Mouse (Mus musculus) erythroblast, embryonic 14.5 days (primary cell): Measurements from ENCODE around the gene Emc3. TPM values are rescaled to one million over a fixed set of nuclear protein-coding genes. Genes with fewer than 3 reads are reported as not detected.

Experiments used
- H3K27me3 ChIP-seq: 2 replicates; pipeline ENCODE4 v1.6.1; 2012; ENCODE audit warnings: inconsistent platforms; ENCODE audit not compliant: control insufficient read depth
- H3K36me3 ChIP-seq: 2 replicates; pipeline ENCODE4 v1.6.1; 2012; ENCODE audit warnings: mild to moderate bottlenecking, inconsistent platforms; ENCODE audit not compliant: control insufficient read depth
- H3K4me1 ChIP-seq: 2 replicates; pipeline ENCODE4 v1.6.1; 2012; ENCODE audit warnings: inconsistent platforms; ENCODE audit not compliant: control insufficient read depth
- H3K4me3 ChIP-seq: replicated peaks from 2 replicates; pipeline ENCODE3; 2012; ENCODE audit warnings: moderate library complexity, mild to moderate bottlenecking, inconsistent platforms
- H3K9me3 ChIP-seq: 2 replicates; pipeline ENCODE4 v1.6.1; 2012; ENCODE audit warnings: low read length, inconsistent platforms, mixed read lengths; ENCODE audit not compliant: control insufficient read depth
- GATA1 ChIP-seq: IDR thresholded peaks from 2 replicates; pipeline ENCODE4 v1.6.1; 2012; ENCODE audit warnings: low read length, inconsistent platforms, mixed read lengths
- TAL1 ChIP-seq: IDR thresholded peaks from 3 replicates; pipeline ENCODE4 v1.6.1; 2012; ENCODE audit warnings: low read length, inconsistent platforms, mixed read lengths
- polyA plus RNA-seq: library from polyadenylated mRNA; stranded (reverse); fragments of >175 nt; gene quantifications from 2 replicates; pipeline ENCODE4 v1.2.3, GENCODE M21; 2012

Gene Emc3
- polyA plus RNA-seq, 1 experiment, result 2.6 TPM

- no peaks in the 10 kb centered on the region for H3K27me3 ChIP-seq
- H3K4me1 ChIP-seq, result no peaks in the 10 kb centered on the region; the same call in none of the 2 replicates
- H3K9me3 ChIP-seq, result no peaks in the 10 kb centered on the region
- no peak overlapping the region for H3K4me3 ChIP-seq
- H3K36me3 ChIP-seq, result peaks cover 86% of the 10 kb centered on the region
- TF ChIP-seq GATA1 (no peak), TAL1 (no peak)
Observed at GRCm38 (mm10) chr6:113523420-113523819, 8.0 kb downstream of the Emc3 start.

GRCm38 (mm10) chr6:113522310-113522709 lies 9.1 kb downstream of the Emc3 start:
- H3K9me3 ChIP-seq, result no peaks in the 10 kb centered on the region
- H3K4me1 ChIP-seq, result no peaks in the 10 kb centered on the region; the same call in none of the 2 replicates
- TF ChIP-seq TAL1 (no peak), GATA1 (no peak)
- no peaks in the 10 kb centered on the region for H3K27me3 ChIP-seq
- H3K4me3 ChIP-seq, result no peak overlapping the region
- H3K36me3 ChIP-seq, result peaks cover 88% of the 10 kb centered on the region

- Histone ChIP-seq H3K4me3 (no peak overlapping the region), H3K9me3 (peaks cover 4% of the 10 kb centered on the region; the same call in 1 of the 2 replicates), H3K4me1 (no peaks in the 10 kb centered on the region), H3K27me3 (no peaks in the 10 kb centered on the region), H3K36me3 (peaks cover 98% of the 10 kb centered on the region)
- TF ChIP-seq GATA1 (no peak), TAL1 (no peak)
Observed at GRCm38 (mm10) chr6:113517434-113518080, 13.9 kb downstream of the Emc3 start.

- H3K4me3 ChIP-seq, result no peak overlapping the region
- TF ChIP-seq TAL1 (no peak), GATA1 (no peak)
- H3K9me3 ChIP-seq, result peaks cover 4% of the 10 kb centered on the region; the same call in 1 of the 2 replicates
- H3K27me3 ChIP-seq, result no peaks in the 10 kb centered on the region
- peaks cover 68% of the 10 kb centered on the region for H3K36me3 ChIP-seq
- H3K4me1 ChIP-seq, result no peaks in the 10 kb centered on the region
Observed at GRCm38 (mm10) chr6:113514600-113514999, 16.9 kb downstream of the Emc3 start.

GRCm38 (mm10) chr6:113513944-113514343 lies 17.5 kb downstream of the Emc3 start:
- no peaks in the 10 kb centered on the region for H3K4me1 ChIP-seq
- peaks cover 62% of the 10 kb centered on the region for H3K36me3 ChIP-seq
- no peaks in the 10 kb centered on the region for H3K27me3 ChIP-seq
- H3K9me3 ChIP-seq, result peaks cover 4% of the 10 kb centered on the region; the same call in 1 of the 2 replicates
- no peak for TF ChIP-seq TAL1
- TF ChIP-seq GATA1, result no peak
- H3K4me3 ChIP-seq, result no peak overlapping the region

- no peak for TF ChIP-seq TAL1
- TF ChIP-seq GATA1, result no peak
- no peak overlapping the region for H3K4me3 ChIP-seq
- H3K27me3 ChIP-seq, result no peaks in the 10 kb centered on the region
- peaks cover 11% of the 10 kb centered on the region for H3K36me3 ChIP-seq
- H3K9me3 ChIP-seq, result no peaks in the 10 kb centered on the region
- no peaks in the 10 kb centered on the region for H3K4me1 ChIP-seq
Observed at GRCm38 (mm10) chr6:113508947-113509280, 22.5 kb downstream of the Emc3 start.

- TF ChIP-seq GATA1 (no peak), TAL1 (no peak)
- peaks cover 2% of the 10 kb centered on the region for H3K27me3 ChIP-seq
- H3K36me3 ChIP-seq, result peaks cover 6% of the 10 kb centered on the region
- no peaks in the 10 kb centered on the region for H3K9me3 ChIP-seq
- no peak overlapping the region for H3K4me3 ChIP-seq
- H3K4me1 ChIP-seq, result no peaks in the 10 kb centered on the region
Observed at GRCm38 (mm10) chr6:113508272-113508946, 23.0 kb downstream of the Emc3 start.

- no peak for TF ChIP-seq GATA1
- no peak for TF ChIP-seq TAL1
- H3K4me1 ChIP-seq, result no peaks in the 10 kb centered on the region
- H3K4me3 ChIP-seq, result no peak overlapping the region
- H3K36me3 ChIP-seq, result no peaks in the 10 kb centered on the region
- H3K9me3 ChIP-seq, result no peaks in the 10 kb centered on the region
- H3K27me3 ChIP-seq, result peaks cover 10% of the 10 kb centered on the region
Observed at GRCm38 (mm10) chr6:113507130-113507529, 24.3 kb downstream of the Emc3 start.

GRCm38 (mm10) chr6:113505689-113506088 lies 25.8 kb downstream of the Emc3 start:
- no peaks in the 10 kb centered on the region for H3K9me3 ChIP-seq
- TF ChIP-seq GATA1, result no peak
- no peak for TF ChIP-seq TAL1
- H3K4me1 ChIP-seq, result no peaks in the 10 kb centered on the region; the same call in 1 of the 2 replicates

GRCm38 (mm10) chr6:113502801-113503200 lies 28.7 kb downstream of the Emc3 start:
- Histone ChIP-seq H3K4me3 (no peak overlapping the region), H3K9me3 (no peaks in the 10 kb centered on the region), H3K27me3 (peaks cover 46% of the 10 kb centered on the region), H3K36me3 (no peaks in the 10 kb centered on the region), H3K4me1 (no peaks in the 10 kb centered on the region; the same call in 1 of the 2 replicates)
- TF ChIP-seq TAL1, result no peak
- no peak for TF ChIP-seq GATA1

More at GRCm38 (mm10) chr6:113505689-113506088, 25.8 kb downstream of the Emc3 start:
- H3K4me3 ChIP-seq, result no peak overlapping the region
- H3K27me3 ChIP-seq, result peaks cover 25% of the 10 kb centered on the region
- no peaks in the 10 kb centered on the region for H3K36me3 ChIP-seq
